Mouse (Mus musculus) cortical plate, adult 2 months (tissue): ENCODE data around the gene Gpc1.

Experiments
- CTCF ChIP-seq: fragments of 200-500 bp; IDR thresholded peaks from 2 replicates; pipeline ENCODE4 v1.5.1; 2011; ENCODE audit warnings: mild to moderate bottlenecking, control low read depth, low read length; ENCODE audit not compliant: insufficient read depth; ENCODE audit errors: extremely low read depth
- POLR2A ChIP-seq: fragments of 200-500 bp; IDR thresholded peaks from 2 replicates; pipeline ENCODE4 v1.6.1; 2011; ENCODE audit warnings: mild to moderate bottlenecking, low read length, control low read depth; ENCODE audit not compliant: insufficient read depth; ENCODE audit errors: extremely low read depth

GRCm38 (mm10) chr1:92814319-92814718 is 17.1 kb upstream of the Gpc1 start:
- TF ChIP-seq CTCF (no peak), POLR2A (no peak)
